Mouse (Mus musculus): Measurements from ENCODE around the gene Btbd19.

The Btbd19 gene

GRCm38 (mm10) chr4:117069647-117070046 lies 55.9 kb downstream of the Btbd19 start:
- in situ Hi-C loops (cut with MboI): no loop called here
